Mouse (Mus musculus) thymus, postnatal 25 days (tissue): ENCODE results near the gene Fhl1.
A peak's percentile ranks its signal among the peaks of the same experiment; 100 is the strongest.

Experiments used
- DNase-seq: peaks from one replicate; pipeline ENCODE4 v3.0.0; 2022

Gene Fhl1

GRCm38 (mm10) chrX:56753317-56754289, 22.0 kb downstream of the Fhl1 start:
- no peak for DNase-seq

- peak; percentile 16 for DNase-seq
These were observed 24.1 kb downstream of the Fhl1 start for GRCm38 (mm10) chrX:56755646-56756045.

- DNase-seq: no peak
These were observed 24.8 kb downstream of the Fhl1 start for GRCm38 (mm10) chrX:56756352-56756751.

DNA sequence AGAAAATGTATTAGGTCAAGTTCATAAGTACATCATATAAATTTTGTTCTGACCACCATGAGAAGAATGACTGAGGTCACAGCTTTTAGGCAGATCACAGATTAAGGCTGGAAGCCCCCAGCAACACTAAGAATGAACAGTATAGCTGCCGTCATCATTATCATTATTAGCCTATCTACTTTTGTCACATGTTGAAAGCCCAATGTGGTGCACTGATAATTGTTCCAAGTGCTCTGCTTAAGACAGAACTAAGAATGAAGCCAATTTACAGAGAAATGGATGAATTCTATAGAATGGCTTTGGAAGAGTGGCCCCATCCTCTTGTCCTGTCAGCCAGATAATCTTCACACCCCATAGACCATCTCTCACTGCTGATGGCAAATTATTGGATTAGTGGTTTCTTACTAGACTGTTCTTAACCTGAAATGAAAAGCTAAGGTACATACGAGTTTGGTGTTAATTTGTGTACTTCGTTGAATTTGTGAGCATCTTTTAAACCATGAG, 28.7 kb downstream of the Fhl1 start:
- no peak for DNase-seq

GRCm38 (mm10) chrX:56769838-56770237, 38.3 kb downstream of the Fhl1 start:
- DNase-seq: no peak

DNA sequence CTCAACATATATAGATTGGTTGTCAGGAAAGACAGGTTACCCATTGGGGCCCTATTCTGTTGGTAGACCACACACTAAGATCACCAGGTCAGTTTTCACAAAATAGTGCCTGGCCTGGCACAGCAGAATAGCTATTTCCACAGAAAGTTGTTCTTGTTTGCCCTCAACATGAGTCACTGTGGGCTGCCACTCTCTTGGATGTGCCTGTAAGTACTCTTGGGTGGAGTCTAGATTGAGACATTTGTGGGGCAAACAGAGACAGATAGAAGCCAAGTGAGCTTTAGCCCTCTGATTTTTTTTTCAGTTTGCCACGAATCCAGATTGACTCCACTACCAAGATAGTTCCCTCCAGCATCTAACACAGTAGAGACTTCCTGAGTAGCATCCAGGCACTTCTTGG, 40.2 kb downstream of the Fhl1 start:
- DNase-seq: no peak

DNA sequence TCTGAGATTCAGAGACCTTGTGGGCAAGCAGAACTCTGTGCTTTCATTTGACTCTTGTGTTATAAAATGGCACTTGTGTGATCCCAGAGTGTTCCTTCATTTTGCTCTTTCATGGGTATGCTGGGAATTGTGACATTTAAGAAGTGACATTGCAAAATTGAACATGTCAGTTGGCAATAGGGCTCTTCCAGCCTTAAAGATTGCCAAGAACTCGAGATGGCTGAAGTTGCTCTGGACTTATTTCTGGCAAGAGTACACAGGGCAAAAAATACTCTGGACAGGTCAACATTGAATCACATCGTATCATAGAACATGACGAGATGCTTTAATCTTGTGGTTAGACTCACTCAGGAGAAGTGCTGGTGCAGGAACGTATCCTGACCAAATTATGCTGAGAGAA, 41.7 kb downstream of the Fhl1 start:
- no peak for DNase-seq

- no peak for DNase-seq
These were observed 54.9 kb downstream of the Fhl1 start for GRCm38 (mm10) chrX:56786281-56787061.

- no peak for DNase-seq
These were observed 55.9 kb downstream of the Fhl1 start for GRCm38 (mm10) chrX:56787486-56787885.

GRCm38 (mm10) chrX:56790591-56790990, 59.0 kb downstream of the Fhl1 start:
- no peak for DNase-seq

GRCm38 (mm10) chrX:56791268-56791667, 59.7 kb downstream of the Fhl1 start:
- DNase-seq: peak; percentile 23

GRCm38 (mm10) chrX:56821765-56822603, 90.4 kb downstream of the Fhl1 start, which contains the start of gene Map7d3:
Gene Map7d3 (minus strand): TSS chrX:56822326.
- DNase-seq: peak; percentile 4

- no peak for DNase-seq
These were observed 95.9 kb downstream of the Fhl1 start for GRCm38 (mm10) chrX:56827492-56827891.

DNA sequence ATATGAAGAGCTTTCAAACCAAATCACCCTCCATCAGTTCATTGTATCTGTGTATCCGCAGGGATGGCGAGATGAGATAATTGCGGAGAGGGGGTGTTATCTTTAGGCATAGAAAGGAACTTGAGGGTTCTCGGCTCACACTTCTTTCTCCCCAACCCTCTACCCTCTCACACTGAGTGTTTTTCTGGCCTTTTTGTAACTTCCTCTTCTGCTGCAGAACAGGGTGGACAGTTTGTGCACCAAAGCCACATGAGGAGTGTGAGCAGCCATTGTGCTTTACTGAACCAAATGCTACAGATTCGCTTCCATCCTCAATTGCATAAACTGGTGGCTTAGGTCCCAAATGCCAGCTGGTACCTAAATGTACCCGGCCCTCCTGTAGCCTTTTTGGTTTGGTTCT, 104.3 kb downstream of the Fhl1 start:
- no peak for DNase-seq

DNA sequence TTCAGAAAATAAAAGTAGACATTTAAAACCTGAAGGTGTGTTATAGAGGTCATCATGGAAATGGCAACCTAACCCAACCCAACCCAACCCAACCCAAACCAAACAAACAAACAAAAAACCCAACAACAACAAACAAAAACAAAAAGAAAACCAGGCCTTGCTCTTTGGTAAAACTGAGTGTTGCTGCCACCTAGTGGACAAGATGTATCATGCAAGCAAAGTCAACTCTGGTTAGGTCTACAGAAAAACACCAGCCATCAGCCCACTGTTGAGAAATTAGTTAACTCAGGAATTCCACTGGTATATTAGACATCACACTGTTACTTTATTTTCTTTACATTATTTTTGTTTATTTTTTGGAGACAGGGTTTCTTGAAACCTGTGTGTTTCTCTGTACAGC, 107.8 kb downstream of the Fhl1 start:
- peak; percentile 2 for DNase-seq

DNA sequence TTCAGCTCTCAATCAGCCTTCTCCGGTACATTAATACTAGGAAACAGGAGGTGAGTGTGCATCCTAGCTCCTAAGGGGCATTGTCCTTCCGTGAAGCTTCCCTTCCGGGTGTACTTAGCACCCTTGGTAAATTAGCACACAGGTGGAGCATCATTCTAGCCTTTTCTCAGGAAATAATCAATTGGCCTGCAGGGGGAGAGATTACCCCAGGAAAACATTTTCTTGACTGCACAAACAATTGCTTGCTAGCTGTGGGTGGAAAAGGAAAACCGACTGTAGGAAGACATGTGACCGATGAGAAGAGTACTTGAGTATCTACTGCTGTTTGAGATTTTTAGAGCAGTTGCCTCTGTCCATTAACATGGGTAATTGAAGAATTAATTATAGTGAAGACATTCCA, 109.7 kb downstream of the Fhl1 start:
- no peak for DNase-seq
